Mouse (Mus musculus) forebrain, postnatal 0 days (tissue): ENCODE results near the gene Dab2ip. TPM values are rescaled to one million over a fixed set of nuclear protein-coding genes. Genes with fewer than 3 reads are reported as not detected.

Source experiments
- ATAC-seq: fragments of 200-750 bp; cut with Nextera tagmentation; 2 replicates; pipeline ENCODE4 v1.8.0; 2017; ENCODE audit warnings: mild to moderate bottlenecking, moderate library complexity
- DNase-seq: peaks from one replicate; pipeline ENCODE4 v3.0.0-alpha.2; 2015
- H3K27ac ChIP-seq: fragments of 300-500 bp; sonication (generic); 2 replicates; pipeline ENCODE4 v1.5.1; 2014; ENCODE audit warnings: low read depth, mild to moderate bottlenecking, antibody characterized with exemption, low read length, moderate library complexity, mixed read lengths
- H3K27me3 ChIP-seq: fragments of 300-500 bp; sonication (generic); 2 replicates; pipeline ENCODE4 v1.6.1; 2014; ENCODE audit warnings: mild to moderate bottlenecking, low read length, mixed read lengths; ENCODE audit not compliant: insufficient read depth
- H3K36me3 ChIP-seq: fragments of 300-500 bp; sonication (generic); 2 replicates; pipeline ENCODE4 v1.6.1; 2014; ENCODE audit warnings: mild to moderate bottlenecking, moderate library complexity; ENCODE audit not compliant: insufficient read depth
- H3K4me1 ChIP-seq: fragments of 300-500 bp; sonication (generic); 2 replicates; pipeline ENCODE4 v1.6.1; 2014; ENCODE audit warnings: antibody characterized with exemption; ENCODE audit not compliant: insufficient read depth
- H3K4me2 ChIP-seq: fragments of 300-500 bp; sonication (generic); 2 replicates; pipeline ENCODE4 v1.6.1; 2014; ENCODE audit warnings: low read depth, mild to moderate bottlenecking, moderate library complexity
- H3K4me3 ChIP-seq: fragments of 300-500 bp; sonication (generic); 2 replicates; pipeline ENCODE4 v1.5.1; 2014; ENCODE audit warnings: low read depth, low read length, mixed read lengths
- H3K9ac ChIP-seq: fragments of 300-500 bp; sonication (generic); 2 replicates; pipeline ENCODE4 v1.6.1; 2014; ENCODE audit warnings: mild to moderate bottlenecking
- H3K9me3 ChIP-seq: fragments of 300-500 bp; sonication (generic); 2 replicates; pipeline ENCODE4 v1.6.1; 2016; ENCODE audit warnings: low read length
- CTCF ChIP-seq: sonication (generic); IDR thresholded peaks from 2 replicates; pipeline ENCODE4 v1.5.1; 2016; ENCODE audit warnings: antibody characterized with exemption, control low read depth, low read depth
- WGBS: fragments of 180-500 bp; shearing (Covaris S2); extraction: QIAGEN DNeasy Blood & Tissue Kit; methylation state at CpG from one replicate; pipeline ENCODE4 v1.1.7; 2014; 5-methylcytosine and 5-hydroxymethylcytosine counted together
- polyA plus RNA-seq: library from polyadenylated mRNA; unstranded; fragments of >200 nt; fragmentation: Nextera tagmentation; extraction: Ambion mirVana; gene quantifications from 2 replicates; pipeline ENCODE4 v1.2.1, GENCODE M21; 2015
- total RNA-seq: library from RNA; depleted of rRNA; stranded (reverse); fragments of >200 nt; gene quantifications from 2 replicates; pipeline ENCODE4 v1.2.3, GENCODE M21; 2014; rRNA removed

The Dab2ip gene
- total and polyA plus RNA-seq, 2 experiments from 2014 or later: 65.4 to 119 TPM

- Histone ChIP-seq H3K4me3 (no peak overlapping the region), H3K4me1 (peaks cover 10% of the 10 kb centered on the region; the same call in 1 of the 2 replicates), H3K27me3 (no peaks in the 10 kb centered on the region), H3K27ac (no peak overlapping the region), H3K4me2 (no peak overlapping the region), H3K36me3 (no peaks in the 10 kb centered on the region), H3K9ac (no peak overlapping the region), H3K9me3 (no peaks in the 10 kb centered on the region)
- DNase-seq (peak; percentile 32), ATAC-seq (peak; percentile 42; the same call in 1 of the 2 replicates)
- TF ChIP-seq CTCF: no peak
- WGBS: 34% methylated on average over 4 of the region's 4 CpGs
Measured at GRCm38 (mm10) chr2:35768538-35769238, 210.6 kb downstream of the Dab2ip start.

DNA sequence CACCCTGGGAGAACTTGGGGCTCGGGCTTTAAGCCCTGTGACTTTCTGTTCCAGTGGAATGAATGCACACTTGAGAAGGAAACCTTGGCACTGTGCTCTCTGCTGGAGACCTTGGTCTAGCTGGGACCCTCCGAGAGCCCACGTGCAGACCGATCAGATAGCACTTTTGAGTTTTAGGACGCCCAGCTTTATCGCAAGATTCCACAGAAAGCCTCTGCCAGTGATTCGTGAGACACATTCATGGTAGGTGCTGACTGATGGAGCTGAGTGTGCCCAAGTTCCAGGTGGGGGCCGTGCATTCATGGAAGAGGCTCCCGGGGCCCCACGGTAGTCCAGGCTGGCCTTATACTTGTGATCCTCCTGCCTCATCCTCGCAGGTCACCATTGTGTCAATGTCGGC, 211.3 kb downstream of the Dab2ip start:
- H3K27me3 ChIP-seq: no peaks in the 10 kb centered on the region
- peaks cover 10% of the 10 kb centered on the region; the same call in 1 of the 2 replicates for H3K4me1 ChIP-seq
- no peaks in the 10 kb centered on the region for H3K9me3 ChIP-seq
- WGBS: 89% methylated on average over 12 of the region's 12 CpGs
- H3K4me3 ChIP-seq: no peak overlapping the region
- DNase-seq (no peak), ATAC-seq (no peak)
- H3K4me2 ChIP-seq: no peak overlapping the region
- H3K9ac ChIP-seq: no peak overlapping the region
- TF ChIP-seq CTCF: no peak
- no peak overlapping the region for H3K27ac ChIP-seq
- H3K36me3 ChIP-seq: no peaks in the 10 kb centered on the region

GRCm38 (mm10) chr2:35770541-35770940, 212.5 kb downstream of the Dab2ip start:
- Histone ChIP-seq H3K36me3 (no peaks in the 10 kb centered on the region), H3K27me3 (no peaks in the 10 kb centered on the region), H3K4me1 (peaks cover 10% of the 10 kb centered on the region; the same call in 1 of the 2 replicates), H3K27ac (no peak overlapping the region), H3K9ac (no peak overlapping the region), H3K4me3 (no peak overlapping the region), H3K4me2 (no peak overlapping the region), H3K9me3 (no peaks in the 10 kb centered on the region)
- DNase-seq (no peak), ATAC-seq (no peak)
- 70% methylated on average over 2 of the region's 2 CpGs for WGBS
- TF ChIP-seq CTCF: no peak

GRCm38 (mm10) chr2:35775651-35776055, 217.6 kb downstream of the Dab2ip start:
- Histone ChIP-seq H3K27me3 (no peaks in the 10 kb centered on the region), H3K4me1 (no peaks in the 10 kb centered on the region), H3K4me3 (no peak overlapping the region), H3K27ac (no peak overlapping the region), H3K4me2 (no peak overlapping the region), H3K9me3 (no peaks in the 10 kb centered on the region), H3K9ac (no peak overlapping the region), H3K36me3 (no peaks in the 10 kb centered on the region)
- peak; percentile 12 for DNase-seq
- no peak for TF ChIP-seq CTCF
- WGBS: 60% methylated on average over 5 of the region's 5 CpGs
- peak; percentile 21; the same call in 1 of the 2 replicates for ATAC-seq

DNA sequence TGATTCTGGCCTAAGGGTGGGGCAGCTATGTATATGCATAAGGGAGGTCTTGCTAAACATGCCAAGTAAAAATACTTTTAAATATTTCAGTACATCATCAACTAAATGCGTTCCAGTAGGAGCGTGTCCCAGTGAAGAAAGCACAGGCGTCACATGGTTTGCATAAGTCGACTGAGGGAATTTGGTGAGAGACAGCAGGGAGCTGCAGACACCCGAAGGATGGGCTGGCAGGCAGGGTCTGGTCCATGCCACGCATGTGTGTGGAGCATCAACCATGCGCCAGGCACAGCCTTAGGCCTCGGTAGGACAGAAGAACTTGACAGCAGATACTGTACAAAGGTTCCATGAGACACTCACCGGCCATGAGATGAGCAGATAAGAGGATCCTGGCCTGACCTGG, 218.9 kb downstream of the Dab2ip start:
- Histone ChIP-seq H3K9ac (no peak overlapping the region), H3K36me3 (no peaks in the 10 kb centered on the region), H3K4me2 (no peak overlapping the region), H3K27me3 (no peaks in the 10 kb centered on the region), H3K27ac (no peak overlapping the region; the same call in 1 of the 2 replicates), H3K4me1 (0 out of 2 replicates have a peak, but pooled peaks cover 6% of the 10 kb centered on the region), H3K4me3 (no peak overlapping the region), H3K9me3 (no peaks in the 10 kb centered on the region)
- 68% methylated on average over 9 of the region's 9 CpGs for WGBS
- TF ChIP-seq CTCF: no peak
- DNase-seq: peak; percentile 38
- ATAC-seq: peak; percentile 73

GRCm38 (mm10) chr2:35779266-35779665, 221.2 kb downstream of the Dab2ip start:
- H3K36me3 ChIP-seq: no peaks in the 10 kb centered on the region
- ATAC-seq (no peak), DNase-seq (no peak)
- H3K9ac ChIP-seq: no peak overlapping the region
- no peak overlapping the region for H3K4me2 ChIP-seq
- whole genome bisulfite sequencing: 71% methylated on average over 5 of the region's 5 CpGs
- 0 out of 2 replicates have a peak, but pooled peaks cover 6% of the 10 kb centered on the region for H3K4me1 ChIP-seq
- H3K27ac ChIP-seq: no peak overlapping the region
- H3K4me3 ChIP-seq: no peak overlapping the region
- no peaks in the 10 kb centered on the region for H3K27me3 ChIP-seq
- H3K9me3 ChIP-seq: no peaks in the 10 kb centered on the region
- TF ChIP-seq CTCF: no peak

Other genes with a start within 250 kb of the Dab2ip start
- gene Stom, start 221.3 kb upstream of the Dab2ip start, total RNA-seq: 16.9 and 23.3 TPM in 2 replicates
- gene Stom, start 221.3 kb upstream of the Dab2ip start, polyA plus RNA-seq: 16.2 and 18.9 TPM in 2 replicates
- not detected in 2 replicates for gene 4930568D16Rik, start 190.5 kb upstream of the Dab2ip start, total RNA-seq
- gene 4930568D16Rik, start 190.5 kb upstream of the Dab2ip start, polyA plus RNA-seq: not detected in 2 replicates
- not detected in 2 replicates for gene 4930402F06Rik, start 161.1 kb upstream of the Dab2ip start, total RNA-seq
- not detected in 2 replicates for gene 4930402F06Rik, start 161.1 kb upstream of the Dab2ip start, polyA plus RNA-seq
- 6.8 and 7.9 TPM in 2 replicates for gene Ggta1, start 95.0 kb upstream of the Dab2ip start, total RNA-seq
- gene Ggta1, start 95.0 kb upstream of the Dab2ip start, polyA plus RNA-seq: 3.0 and 4.3 TPM in 2 replicates